Mouse (Mus musculus) ES-Bruce4 (cell line): ENCODE results near the gene Angptl6. TPM values are rescaled to one million over a fixed set of nuclear protein-coding genes. Genes with fewer than 3 reads are reported as not detected.
A peak's percentile ranks its signal among the peaks of the same experiment; 100 is the strongest.

ENCODE experiments used
- H3K27ac ChIP-seq: 2 replicates; pipeline ENCODE4 v1.5.1; 2012; ENCODE audit warnings: low read length, inconsistent platforms; ENCODE audit not compliant: insufficient read depth
- H3K27me3 ChIP-seq: 2 replicates; pipeline ENCODE4 v1.6.1; 2012; ENCODE audit warnings: mild to moderate bottlenecking, low read length, inconsistent platforms; ENCODE audit not compliant: control insufficient read depth, poor library complexity, insufficient read depth, severe bottlenecking
- H3K36me3 ChIP-seq: 2 replicates; pipeline ENCODE4 v1.6.1; 2012; ENCODE audit warnings: inconsistent platforms, mild to moderate bottlenecking, low read length, moderate library complexity; ENCODE audit not compliant: control insufficient read depth, poor library complexity, insufficient read depth, severe bottlenecking
- H3K4me1 ChIP-seq: one replicate; pipeline ENCODE4 v1.8.1; 2011; ENCODE audit warnings: low read length; ENCODE audit not compliant: control insufficient read depth, insufficient read depth
- H3K4me3 ChIP-seq: 2 replicates; pipeline ENCODE4 v1.5.1; 2011; ENCODE audit warnings: low read depth, mild to moderate bottlenecking, low read length
- H3K9ac ChIP-seq: 2 replicates; pipeline ENCODE4 v1.6.1; 2012; ENCODE audit warnings: low read depth, mild to moderate bottlenecking, inconsistent platforms; ENCODE audit not compliant: poor library complexity, severe bottlenecking
- H3K9me3 ChIP-seq: replicated peaks from 2 replicates; pipeline ENCODE4 v1.6.1; 2012; ENCODE audit warnings: mild to moderate bottlenecking, low read length, inconsistent platforms; ENCODE audit not compliant: control insufficient read depth, poor library complexity, insufficient read depth, severe bottlenecking
- CTCF ChIP-seq: IDR thresholded peaks from one replicate; pipeline ENCODE4 v1.8.1; 2011; ENCODE audit warnings: low read depth, low read length
- EP300 ChIP-seq: IDR thresholded peaks from 2 replicates; pipeline ENCODE4 v1.6.1; 2011; ENCODE audit warnings: low read depth, low read length; ENCODE audit not compliant: insufficient read depth
- POLR2A ChIP-seq: IDR thresholded peaks from one replicate; pipeline ENCODE4 v1.8.1; 2011; ENCODE audit warnings: low read length; ENCODE audit not compliant: insufficient read depth
- polyA plus RNA-seq: library from polyadenylated mRNA; stranded (reverse); fragments of >200 nt; gene quantifications from 2 replicates; pipeline ENCODE4 v1.2.4, GENCODE M21; 2011; ENCODE audit warnings: low read depth; ENCODE audit not compliant: missing spikeins, insufficient read depth, insufficient read length

Angptl6 gene
- polyA plus RNA-seq, result 1.3 and 2.0 TPM in 2 replicates

- H3K9ac ChIP-seq, result peak within 1 kb of the TSS; percentile 44
These were observed at the start of gene Angptl6 for GRCm38 (mm10) chr9:20879097-20879792. Gene Angptl6, minus strand, starts transcription at chr9:20879727.

GRCm38 (mm10) chr9:20923258-20923657, 43.7 kb upstream of the Angptl6 start:
- Histone ChIP-seq H3K9ac (no peak overlapping the region), H3K4me3 (no peak overlapping the region), H3K27me3 (no peaks in the 10 kb centered on the region), H3K27ac (no peak overlapping the region), H3K36me3 (peaks cover 92% of the 10 kb centered on the region), H3K4me1 (no peaks in the 10 kb centered on the region), H3K9me3 (no peaks in the 10 kb centered on the region)
- TF ChIP-seq CTCF (no peak), EP300 (no peak), POLR2A (no peak)

More at GRCm38 (mm10) chr9:20879097-20879792, at the start of gene Angptl6:
- Histone ChIP-seq H3K4me3 (peak within 1 kb of the TSS; percentile 67), H3K9me3 (peaks cover 4% of the 10 kb centered on the region), H3K4me1 (no peaks in the 10 kb centered on the region), H3K36me3 (no peaks in the 10 kb centered on the region), H3K27me3 (no peaks in the 10 kb centered on the region), H3K27ac (peak within 1 kb of the TSS; percentile 52)
- TF ChIP-seq CTCF, result no peak
- no peak for TF ChIP-seq EP300
- no peak for TF ChIP-seq POLR2A

- Histone ChIP-seq H3K9ac (no peak overlapping the region), H3K9me3 (no peaks in the 10 kb centered on the region), H3K27me3 (no peaks in the 10 kb centered on the region), H3K4me3 (no peak overlapping the region), H3K36me3 (peaks cover 89% of the 10 kb centered on the region), H3K27ac (no peak overlapping the region), H3K4me1 (no peaks in the 10 kb centered on the region)
- TF ChIP-seq POLR2A (no peak), CTCF (peak; percentile 33)
These were observed 36.6 kb upstream of the Angptl6 start for GRCm38 (mm10) chr9:20916160-20916559.

GRCm38 (mm10) chr9:20909948-20910347, 30.4 kb upstream of the Angptl6 start:
- Histone ChIP-seq H3K9me3 (no peaks in the 10 kb centered on the region), H3K36me3 (peaks cover 80% of the 10 kb centered on the region), H3K9ac (no peak overlapping the region), H3K4me1 (no peaks in the 10 kb centered on the region), H3K27me3 (no peaks in the 10 kb centered on the region), H3K4me3 (no peak overlapping the region), H3K27ac (no peak overlapping the region)
- TF ChIP-seq POLR2A, result no peak
- no peak for TF ChIP-seq EP300
- TF ChIP-seq CTCF, result no peak

GRCm38 (mm10) chr9:20902174-20902491, 22.6 kb upstream of the Angptl6 start:
- Histone ChIP-seq H3K4me3 (no peak overlapping the region), H3K27ac (no peak overlapping the region), H3K27me3 (no peaks in the 10 kb centered on the region), H3K4me1 (no peaks in the 10 kb centered on the region), H3K9ac (no peak overlapping the region), H3K36me3 (peaks cover 11% of the 10 kb centered on the region), H3K9me3 (no peaks in the 10 kb centered on the region)
- TF ChIP-seq EP300, result no peak
- no peak for TF ChIP-seq CTCF
- TF ChIP-seq POLR2A, result no peak

- Histone ChIP-seq H3K9me3 (no peaks in the 10 kb centered on the region), H3K9ac (no peak overlapping the region), H3K27ac (no peak overlapping the region), H3K4me3 (no peak overlapping the region), H3K4me1 (no peaks in the 10 kb centered on the region), H3K27me3 (no peaks in the 10 kb centered on the region), H3K36me3 (peaks cover 7% of the 10 kb centered on the region)
- TF ChIP-seq CTCF (peak; percentile 35), POLR2A (no peak)
These were observed 22.1 kb upstream of the Angptl6 start for GRCm38 (mm10) chr9:20901466-20902173.
